Mouse (Mus musculus) embryo, embryonic 11.5 days (tissue): Measurements from ENCODE around the gene Foxd4.
"Not testable (repeated sequence)": the region's sequence is repeated elsewhere in the genome, so short reads cannot be mapped to it uniquely, and the experiment has no call there.

Experiments
- DNase-seq: peaks from one replicate; pipeline ENCODE4 v3.0.0-alpha.2; 2012; ENCODE audit warnings: low read depth, low spot score

Foxd4 gene

GRCm38 (mm10) chr19:24875129-24875870 is 25.7 kb downstream of the Foxd4 start, which contains the start of gene Gm10053:
Gm10053 (plus strand) TSS chr19:24875686.
- DNase-seq: not testable (repeated sequence)

- DNase-seq: no peak
Observed at GRCm38 (mm10) chr19:24873873-24874272, 27.1 kb downstream of the Foxd4 start.

- DNase-seq: peak; percentile 76
Observed at GRCm38 (mm10) chr19:24871037-24871635, 29.9 kb downstream of the Foxd4 start.

GRCm38 (mm10) chr19:24865436-24865835 is 35.6 kb downstream of the Foxd4 start:
- no peak for DNase-seq

GRCm38 (mm10) chr19:24861612-24862451 is 39.2 kb downstream of the Foxd4 start, which contains the start of gene Pgm5:
Pgm5 (minus strand) TSS chr19:24861855.
- DNase-seq: no peak

GRCm38 (mm10) chr19:24861276-24861611 is 39.8 kb downstream of the Foxd4 start:
- DNase-seq: no peak

GRCm38 (mm10) chr19:24851456-24852315 is 49.3 kb downstream of the Foxd4 start:
- no peak for DNase-seq
